Mouse (Mus musculus) heart, embryonic 10.5 days (tissue): ENCODE measurements at regions not wholly inside any gene's neighbourhood (a gene's known extent, or its start where the extent isn't known, plus 50 kb on each side); places are given as distances from the start of the nearest gene placed in this dataset.

ENCODE experiments used
- DNase-seq: peaks from one replicate; pipeline ENCODE4 v3.0.0-alpha.2; 2017; ENCODE audit warnings: low spot score
- H3K27ac ChIP-seq: fragments of 300-500 bp; sonication (generic); 2 replicates; pipeline ENCODE4 v1.5.1; 2016; ENCODE audit warnings: mild to moderate bottlenecking
- H3K27me3 ChIP-seq: fragments of 300-500 bp; sonication (generic); 2 replicates; pipeline ENCODE4 v1.6.1; 2016; ENCODE audit warnings: mild to moderate bottlenecking; ENCODE audit not compliant: poor library complexity, insufficient read depth, severe bottlenecking
- H3K36me3 ChIP-seq: fragments of 300-500 bp; sonication (generic); 2 replicates; pipeline ENCODE4 v1.6.1; 2016; ENCODE audit warnings: mild to moderate bottlenecking, moderate library complexity
- H3K4me1 ChIP-seq: fragments of 300-500 bp; sonication (generic); 2 replicates; pipeline ENCODE4 v1.6.1; 2016; ENCODE audit warnings: mild to moderate bottlenecking
- H3K4me3 ChIP-seq: fragments of 300-500 bp; sonication (generic); 2 replicates; pipeline ENCODE4 v1.5.1; 2016; ENCODE audit warnings: mild to moderate bottlenecking, moderate library complexity
- H3K9me3 ChIP-seq: fragments of 300-500 bp; sonication (generic); 2 replicates; pipeline ENCODE4 v1.6.1; 2016; ENCODE audit warnings: mild to moderate bottlenecking, moderate library complexity
- WGBS: fragments of 180-500 bp; shearing (Covaris S2); methylation state at CpG from one replicate; pipeline ENCODE4 v1.1.7; 2016; 5-methylcytosine and 5-hydroxymethylcytosine counted together

DNA sequence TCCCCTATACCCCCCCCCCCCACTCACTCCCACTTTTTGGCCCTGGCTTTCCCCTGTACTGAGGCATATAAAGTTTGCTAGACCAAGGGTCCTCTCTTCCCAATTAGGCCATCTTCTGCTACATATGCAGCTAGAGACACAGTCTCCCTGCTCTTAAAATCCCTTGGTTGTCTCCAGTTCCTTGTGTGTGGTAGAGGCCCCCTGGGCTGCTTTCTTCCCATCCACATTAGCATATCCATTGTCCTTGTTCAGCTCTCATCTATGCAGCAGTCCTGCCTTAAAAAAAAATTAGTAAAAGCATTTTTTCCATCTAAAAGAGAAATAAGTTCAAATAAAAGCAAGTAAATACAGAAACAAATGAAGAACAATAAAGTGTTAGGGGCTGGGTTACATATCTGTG lies 105.2 kb upstream of the Opcml start:
- DNase-seq, result no peak
- H3K4me3 ChIP-seq, result no peak overlapping the region

DNA sequence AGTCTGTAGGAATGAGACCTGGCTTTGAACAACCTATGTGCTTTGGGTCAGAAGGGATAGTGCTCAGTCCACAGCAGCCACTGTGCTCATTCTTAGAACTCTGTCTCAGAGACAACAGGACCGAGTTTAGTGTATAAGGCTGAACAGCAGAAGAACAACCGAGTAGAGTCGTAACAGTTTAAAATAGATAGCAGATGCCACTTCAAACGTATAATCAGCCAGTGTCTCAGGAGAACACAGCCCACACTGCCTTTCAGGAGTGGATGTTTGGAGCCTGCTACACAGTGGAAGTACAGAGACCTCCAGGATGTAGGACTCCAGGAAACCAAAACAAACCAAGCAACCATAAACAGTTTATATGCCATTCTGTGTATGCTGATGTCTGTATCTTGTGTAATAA lies 99.0 kb upstream of the Opcml start:
- Histone ChIP-seq H3K4me3 (no peak overlapping the region), H3K4me1 (0 out of 2 replicates have a peak, but pooled peaks cover 3% of the 10 kb centered on the region), H3K27ac (no peak overlapping the region), H3K36me3 (no peaks in the 10 kb centered on the region), H3K27me3 (no peaks in the 10 kb centered on the region), H3K9me3 (no peaks in the 10 kb centered on the region)
- WGBS, result 63% methylated on average over 4 of the region's 4 CpGs
- no peak for DNase-seq

More for the DNA sequence above, 105.2 kb upstream of the Opcml start:
- no peaks in the 10 kb centered on the region for H3K27me3 ChIP-seq
- no peaks in the 10 kb centered on the region for H3K36me3 ChIP-seq
- H3K27ac ChIP-seq, result no peak overlapping the region
- no peaks in the 10 kb centered on the region for H3K4me1 ChIP-seq
- no peaks in the 10 kb centered on the region for H3K9me3 ChIP-seq

DNA sequence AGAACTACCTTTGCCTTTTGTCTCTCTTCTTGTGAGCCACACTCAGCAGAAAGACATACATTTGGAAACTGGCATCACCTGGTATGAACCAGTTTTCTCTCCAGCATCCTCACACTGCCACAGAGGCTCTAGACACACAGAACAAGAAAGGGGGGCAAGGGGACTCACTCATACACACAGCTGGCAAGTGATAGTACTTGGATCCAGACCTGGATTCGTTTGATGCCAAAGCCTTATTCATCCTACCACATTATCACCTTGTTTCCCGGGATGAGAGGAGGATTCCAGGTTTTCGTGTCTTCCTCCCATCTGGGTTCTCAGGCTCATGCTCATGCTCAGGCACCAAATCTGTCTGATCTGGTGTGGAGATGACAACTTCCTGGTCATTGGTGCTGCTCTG lies 97.8 kb upstream of the Opcml start:
- no peak for DNase-seq
- WGBS, result 85% methylated on average over 3 of the region's 3 CpGs

DNA sequence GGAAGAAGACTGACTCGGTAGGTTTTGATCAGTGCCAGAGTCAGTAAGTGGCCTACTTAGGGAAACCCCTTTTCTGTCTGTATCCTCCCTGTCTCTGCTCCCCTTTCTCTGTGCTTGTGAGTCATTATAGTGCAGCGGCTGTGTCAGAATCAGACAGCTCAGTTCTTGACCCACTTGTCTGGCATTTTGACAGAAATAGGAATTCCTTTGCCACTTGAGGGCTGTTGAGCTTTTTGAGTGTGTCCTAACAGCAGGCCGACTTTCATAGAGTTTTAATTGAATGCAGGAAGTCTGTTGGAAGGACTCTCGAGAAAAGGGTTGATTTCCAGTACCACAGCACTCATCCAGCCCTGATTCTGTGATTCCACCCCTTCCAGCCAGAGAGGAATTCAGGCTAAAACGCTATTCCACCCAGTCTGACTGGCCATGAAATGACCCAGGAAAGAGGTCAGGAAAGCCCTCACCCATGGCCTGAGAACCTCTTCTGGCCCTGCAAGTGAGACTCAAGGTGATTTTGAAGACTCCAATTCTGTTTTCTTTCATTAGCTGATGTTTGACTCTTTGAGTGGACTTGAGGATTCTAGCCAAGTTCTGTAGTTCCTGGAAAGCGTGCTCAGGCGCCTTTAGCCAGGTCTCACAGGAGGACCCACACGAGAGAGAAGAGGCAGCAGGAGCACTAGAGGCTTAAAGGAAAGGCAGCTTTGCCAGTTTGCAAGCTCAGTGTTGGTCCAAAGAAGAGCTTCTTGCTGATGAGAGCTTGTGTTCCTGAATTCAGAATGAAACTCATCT lies 95.6 kb upstream of the Opcml start:
- Histone ChIP-seq H3K4me1 (0 out of 2 replicates have a peak, but pooled peaks cover 3% of the 10 kb centered on the region), H3K9me3 (no peaks in the 10 kb centered on the region), H3K27ac (no peak overlapping the region), H3K4me3 (no peak overlapping the region), H3K27me3 (no peaks in the 10 kb centered on the region), H3K36me3 (no peaks in the 10 kb centered on the region)
- DNase-seq, result no peak
- 67% methylated on average over 8 of the region's 8 CpGs for WGBS

More for the DNA sequence above, 97.8 kb upstream of the Opcml start:
- H3K27me3 ChIP-seq, result no peaks in the 10 kb centered on the region
- no peaks in the 10 kb centered on the region for H3K36me3 ChIP-seq
- H3K9me3 ChIP-seq, result no peaks in the 10 kb centered on the region
- no peak overlapping the region for H3K27ac ChIP-seq
- 0 out of 2 replicates have a peak, but pooled peaks cover 3% of the 10 kb centered on the region for H3K4me1 ChIP-seq
- no peak overlapping the region for H3K4me3 ChIP-seq

DNA sequence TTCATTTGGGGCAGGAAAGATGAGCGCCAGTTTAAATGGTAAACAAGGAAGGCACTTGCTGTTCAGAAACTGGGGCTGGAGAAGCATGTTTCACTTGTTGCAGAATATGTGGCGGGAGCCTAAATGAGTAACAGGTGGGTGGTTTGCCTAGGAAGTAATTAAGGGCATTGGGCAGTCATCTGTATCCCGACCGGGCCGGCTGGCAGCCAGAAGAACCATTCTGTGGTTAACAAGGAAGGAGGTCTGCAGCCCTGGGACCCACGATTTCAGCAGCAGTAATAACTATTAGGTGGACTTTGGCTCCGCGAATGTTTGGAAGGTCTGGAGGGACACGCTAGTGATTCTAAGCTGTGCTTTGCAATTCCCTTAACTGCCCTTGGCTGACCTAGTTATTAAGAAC lies 89.0 kb upstream of the Opcml start:
- no peak overlapping the region for H3K27ac ChIP-seq
- peaks cover 3% of the 10 kb centered on the region; the same call in 1 of the 2 replicates for H3K4me1 ChIP-seq
- no peak for DNase-seq
- no peaks in the 10 kb centered on the region for H3K36me3 ChIP-seq
- WGBS, result 83% methylated on average over 9 of the region's 9 CpGs
- no peaks in the 10 kb centered on the region for H3K9me3 ChIP-seq
- H3K27me3 ChIP-seq, result peaks cover 14% of the 10 kb centered on the region; the same call in 1 of the 2 replicates
- no peak overlapping the region for H3K4me3 ChIP-seq

DNA sequence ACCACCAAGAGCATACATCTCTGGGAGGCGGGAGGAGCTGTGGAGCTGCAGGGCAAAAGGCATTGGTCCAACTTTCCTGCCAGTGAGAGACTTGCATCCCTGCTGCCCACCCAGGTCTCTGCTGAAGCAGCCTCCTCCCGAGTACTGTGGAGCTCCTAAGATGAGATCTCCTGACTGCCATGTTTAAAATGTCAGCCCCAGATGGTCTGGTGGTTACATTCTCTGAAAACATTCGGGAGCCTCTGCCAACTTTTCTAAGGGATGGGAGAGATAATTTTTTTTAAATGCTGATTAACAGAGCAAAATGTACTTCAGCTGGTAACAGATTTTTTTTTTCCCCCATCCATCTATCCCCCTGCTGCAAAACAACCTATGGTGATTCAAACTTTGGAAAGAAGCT lies 88.4 kb upstream of the Opcml start:
- H3K4me3 ChIP-seq, result no peak overlapping the region
- peaks cover 3% of the 10 kb centered on the region; the same call in 1 of the 2 replicates for H3K4me1 ChIP-seq
- peaks cover 17% of the 10 kb centered on the region; the same call in 1 of the 2 replicates for H3K27me3 ChIP-seq
- H3K27ac ChIP-seq, result no peak overlapping the region
- no peaks in the 10 kb centered on the region for H3K9me3 ChIP-seq
- 68% methylated on average over 3 of the region's 3 CpGs for WGBS
- no peak for DNase-seq
- H3K36me3 ChIP-seq, result no peaks in the 10 kb centered on the region

DNA sequence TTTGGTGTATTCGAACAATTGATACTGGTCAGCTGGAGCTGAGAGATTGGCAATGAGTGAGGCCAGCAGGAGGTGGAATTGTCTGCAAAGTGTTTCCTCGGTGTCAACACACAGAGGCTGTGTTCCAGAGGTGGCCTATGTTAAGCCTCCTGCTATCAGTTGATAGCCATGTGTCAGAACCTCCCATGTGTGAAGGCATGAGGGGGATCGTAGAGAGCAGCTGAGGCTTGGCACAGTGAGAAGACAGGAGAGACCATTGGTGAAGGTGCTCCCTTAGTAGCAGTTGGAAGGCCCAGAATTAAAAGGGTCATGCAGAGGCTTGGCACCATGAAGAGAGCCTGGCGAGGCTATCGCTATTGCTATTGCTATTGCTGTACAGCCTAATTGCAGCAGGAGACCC lies 86.6 kb upstream of the Opcml start:
- Histone ChIP-seq H3K4me3 (no peak overlapping the region), H3K4me1 (peaks cover 9% of the 10 kb centered on the region; the same call in 1 of the 2 replicates), H3K9me3 (no peaks in the 10 kb centered on the region), H3K27ac (no peak overlapping the region), H3K27me3 (peaks cover 25% of the 10 kb centered on the region; the same call in 1 of the 2 replicates), H3K36me3 (no peaks in the 10 kb centered on the region)
- WGBS, result 40% methylated on average over 5 of the region's 5 CpGs
- no peak for DNase-seq

DNA sequence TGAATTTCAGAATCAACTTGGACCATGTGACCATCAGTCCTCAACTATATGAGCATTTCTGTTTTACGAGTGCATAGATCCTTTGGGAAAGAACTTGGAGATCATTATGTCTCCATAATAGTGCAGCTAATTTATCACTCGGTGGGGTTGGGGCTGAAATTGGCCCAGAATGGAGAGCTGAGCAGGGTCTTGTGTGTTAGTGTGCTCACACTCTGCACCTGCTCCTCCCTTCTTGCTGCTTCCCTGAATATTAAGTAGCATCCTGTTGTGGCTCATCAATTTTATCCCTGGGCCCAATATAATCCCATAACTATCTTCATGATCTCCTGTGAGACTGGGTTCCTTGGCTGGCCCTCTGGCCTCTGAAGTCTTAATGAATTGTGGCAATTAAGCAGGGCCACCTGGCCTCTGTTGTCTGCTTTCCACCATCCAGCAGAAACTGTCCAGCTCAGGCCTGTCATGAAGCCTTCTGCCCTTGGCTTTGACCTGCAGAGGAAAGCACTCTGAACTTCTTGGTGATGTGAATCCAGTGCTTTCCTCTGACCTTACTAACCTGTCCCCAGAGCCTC lies 66.7 kb upstream of the Opcml start:
- H3K36me3 ChIP-seq, result no peaks in the 10 kb centered on the region
- 79% methylated on average over 2 of the region's 2 CpGs for WGBS

DNA sequence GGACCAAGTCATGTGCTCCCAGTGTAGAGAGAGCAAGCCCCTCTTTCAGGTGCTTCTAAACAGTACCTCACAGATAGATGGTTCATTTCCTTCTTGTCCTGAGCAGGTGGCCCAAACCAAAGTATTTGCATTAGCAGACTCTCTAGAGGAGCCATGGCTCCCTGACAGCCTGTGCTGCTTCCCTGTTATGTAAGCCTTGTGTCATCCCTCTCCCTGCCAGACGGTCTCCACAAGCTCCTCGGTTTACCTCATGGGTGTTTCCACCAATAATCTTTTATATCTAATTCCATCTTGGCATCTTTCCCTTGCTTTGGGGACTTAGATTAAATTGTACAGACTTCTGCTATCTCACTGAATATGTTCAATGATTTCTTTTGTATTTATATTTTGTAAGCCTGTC lies 66.0 kb upstream of the Opcml start:
- no peak overlapping the region for H3K27ac ChIP-seq
- no peak overlapping the region for H3K4me3 ChIP-seq
- H3K4me1 ChIP-seq, result peaks cover 5% of the 10 kb centered on the region
- no peaks in the 10 kb centered on the region for H3K36me3 ChIP-seq
- DNase-seq, result no peak
- peaks cover 19% of the 10 kb centered on the region for H3K27me3 ChIP-seq
- WGBS, result 70% methylated on average over 2 of the region's 2 CpGs
- no peaks in the 10 kb centered on the region for H3K9me3 ChIP-seq

More for the DNA sequence above, 66.7 kb upstream of the Opcml start:
- H3K4me3 ChIP-seq, result no peak overlapping the region
- H3K9me3 ChIP-seq, result no peaks in the 10 kb centered on the region
- H3K27ac ChIP-seq, result no peak overlapping the region
- peaks cover 3% of the 10 kb centered on the region for H3K4me1 ChIP-seq
- DNase-seq, result no peak
- peaks cover 23% of the 10 kb centered on the region for H3K27me3 ChIP-seq

DNA sequence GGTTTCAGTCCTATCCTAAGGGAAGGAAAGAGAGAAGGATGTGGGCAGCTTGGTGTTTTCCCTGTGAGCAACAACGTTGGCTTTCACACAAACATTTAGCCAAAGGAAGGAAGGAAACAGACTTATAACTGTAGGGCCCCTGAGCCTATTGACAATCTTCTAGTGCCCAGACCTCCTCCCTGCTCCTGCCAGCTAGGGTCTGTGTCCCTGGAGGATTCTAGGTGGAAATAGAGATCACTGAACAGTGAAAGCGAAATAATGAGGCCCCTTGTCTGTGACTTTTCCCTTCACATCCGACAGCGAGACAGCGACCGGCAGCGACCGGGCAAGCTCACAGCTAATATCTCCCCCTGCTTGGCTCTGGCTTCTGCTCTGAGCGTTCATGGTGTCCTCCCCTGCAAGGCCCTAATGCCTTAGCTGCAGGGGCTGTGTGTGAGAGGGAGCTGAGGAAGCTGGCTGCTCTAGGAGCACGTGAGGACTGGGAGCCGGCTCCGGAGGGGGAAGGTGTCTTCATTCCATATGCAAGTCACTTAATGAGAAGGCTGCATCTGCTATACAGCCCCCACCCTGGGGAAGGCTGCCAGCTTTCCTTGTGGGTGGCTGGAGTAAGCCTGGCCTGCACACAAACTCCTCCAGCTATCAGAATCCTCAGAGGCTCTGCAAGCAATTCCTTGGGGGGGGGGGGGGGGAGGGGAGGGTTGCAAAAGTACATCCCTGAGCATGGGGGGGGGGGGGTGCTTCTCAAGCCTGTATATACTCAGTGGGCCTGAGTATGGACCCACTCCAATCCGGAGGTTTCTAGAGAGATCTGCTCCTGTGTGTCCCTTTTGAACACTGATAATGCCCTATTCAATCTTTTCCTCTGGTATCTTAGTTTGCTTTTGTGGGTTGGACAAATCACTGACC lies 61.7 kb upstream of the Opcml start:
- WGBS, result 10% methylated on average over 13 of the region's 13 CpGs
- H3K36me3 ChIP-seq, result no peaks in the 10 kb centered on the region
- H3K4me3 ChIP-seq, result 0 out of 2 replicates have a peak overlapping the region, but pooled peaks have one; percentile 29
- H3K9me3 ChIP-seq, result no peaks in the 10 kb centered on the region
- peaks cover 5% of the 10 kb centered on the region for H3K4me1 ChIP-seq
- no peak for DNase-seq
- peaks cover 7% of the 10 kb centered on the region for H3K27me3 ChIP-seq
- peak overlapping the region; percentile 52; the same call in 1 of the 2 replicates for H3K27ac ChIP-seq

DNA sequence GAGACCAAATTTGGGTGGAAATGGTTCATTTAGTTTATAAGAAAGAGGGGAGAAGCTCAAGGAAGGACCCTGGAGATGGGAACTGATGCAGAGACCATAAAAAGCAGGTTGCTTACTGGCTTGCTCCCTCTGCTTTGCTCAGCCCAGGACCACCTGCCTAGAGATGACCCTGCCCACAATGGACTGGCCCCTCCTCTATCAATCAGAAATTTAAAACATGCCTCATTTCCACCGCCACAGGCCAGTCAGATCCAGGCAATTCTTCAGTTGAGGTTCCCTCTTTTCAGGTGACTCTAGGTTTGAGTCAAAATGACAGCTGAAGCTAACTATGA lies 61.1 kb upstream of the Opcml start:
- no peaks in the 10 kb centered on the region for H3K9me3 ChIP-seq
- no peak overlapping the region for H3K27ac ChIP-seq
- peaks cover 4% of the 10 kb centered on the region for H3K27me3 ChIP-seq
- 59% methylated on average over 1 of the region's 1 CpGs for WGBS
- H3K36me3 ChIP-seq, result no peaks in the 10 kb centered on the region
- DNase-seq, result no peak
- H3K4me3 ChIP-seq, result no peak overlapping the region
- H3K4me1 ChIP-seq, result peaks cover 5% of the 10 kb centered on the region

DNA sequence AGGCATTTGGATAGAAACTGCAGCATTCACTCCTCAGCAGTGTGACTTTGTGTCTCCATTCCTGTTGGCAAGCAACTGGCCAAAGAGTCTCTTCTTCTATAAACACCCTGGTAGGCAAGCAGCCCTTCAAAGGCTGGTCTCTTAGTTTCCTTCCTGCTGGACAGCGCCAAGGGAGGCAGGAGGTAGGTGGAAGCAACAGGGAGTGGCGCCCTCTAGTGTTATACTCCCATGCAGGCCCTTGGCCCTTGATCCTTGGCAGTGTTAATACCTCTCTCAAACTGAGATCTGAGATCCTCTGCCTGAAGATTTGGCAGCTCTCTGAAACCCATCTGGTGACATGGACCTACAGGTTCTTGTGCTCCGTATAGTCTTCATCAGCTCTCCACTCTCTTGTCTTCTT lies 51.3 kb upstream of the Opcml start:
- H3K4me1 ChIP-seq, result no peaks in the 10 kb centered on the region
- H3K27ac ChIP-seq, result no peak overlapping the region
- H3K4me3 ChIP-seq, result no peak overlapping the region
- H3K9me3 ChIP-seq, result no peaks in the 10 kb centered on the region
- DNase-seq, result peak; percentile 78
- 20% methylated on average over 3 of the region's 3 CpGs for WGBS
- no peaks in the 10 kb centered on the region for H3K27me3 ChIP-seq
- H3K36me3 ChIP-seq, result no peaks in the 10 kb centered on the region
